Mouse (Mus musculus) cerebellum, postnatal 36 days (tissue): ENCODE measurements around the gene Ntrk3.

ENCODE experiments used
- DNase-seq, 2 experiments: peaks; one replicate each; pipeline ENCODE4 v3.0.0; 2021 to 2022; ENCODE audit warnings: mixed read lengths in 2 of 2

Ntrk3 gene

DNA sequence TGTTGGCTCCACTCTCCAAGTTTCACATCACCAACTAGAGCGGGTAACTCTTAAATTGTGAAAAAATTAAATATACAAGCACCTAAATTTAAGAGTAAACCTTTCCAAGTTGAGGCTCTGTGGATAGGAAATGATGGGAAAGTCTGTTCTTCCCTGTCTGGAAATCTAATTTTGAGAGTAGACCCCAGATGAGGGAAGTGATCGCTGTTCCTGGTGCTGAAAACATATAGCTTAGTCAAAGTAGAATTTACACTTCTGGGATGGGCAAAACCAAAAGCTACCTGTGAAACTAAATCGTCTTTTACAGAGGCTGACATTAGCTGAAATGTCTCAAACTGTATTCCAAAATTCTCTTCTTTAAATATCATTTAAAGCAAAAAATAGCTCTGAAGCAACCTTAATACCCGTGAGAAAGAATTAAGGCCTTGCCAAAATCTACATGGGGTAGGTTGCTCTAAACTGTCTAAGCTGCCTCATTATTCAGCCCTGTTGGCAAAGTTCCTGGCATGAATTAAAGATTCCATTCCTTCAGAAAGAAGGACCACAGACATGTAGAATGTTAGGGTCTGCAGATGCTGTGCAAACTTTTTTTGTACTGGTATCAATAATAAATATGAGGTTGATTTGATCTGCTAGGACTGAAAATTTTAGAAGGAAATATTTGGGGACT, 557.7 kb downstream of the Ntrk3 start:
- DNase-seq, result no peak

DNA sequence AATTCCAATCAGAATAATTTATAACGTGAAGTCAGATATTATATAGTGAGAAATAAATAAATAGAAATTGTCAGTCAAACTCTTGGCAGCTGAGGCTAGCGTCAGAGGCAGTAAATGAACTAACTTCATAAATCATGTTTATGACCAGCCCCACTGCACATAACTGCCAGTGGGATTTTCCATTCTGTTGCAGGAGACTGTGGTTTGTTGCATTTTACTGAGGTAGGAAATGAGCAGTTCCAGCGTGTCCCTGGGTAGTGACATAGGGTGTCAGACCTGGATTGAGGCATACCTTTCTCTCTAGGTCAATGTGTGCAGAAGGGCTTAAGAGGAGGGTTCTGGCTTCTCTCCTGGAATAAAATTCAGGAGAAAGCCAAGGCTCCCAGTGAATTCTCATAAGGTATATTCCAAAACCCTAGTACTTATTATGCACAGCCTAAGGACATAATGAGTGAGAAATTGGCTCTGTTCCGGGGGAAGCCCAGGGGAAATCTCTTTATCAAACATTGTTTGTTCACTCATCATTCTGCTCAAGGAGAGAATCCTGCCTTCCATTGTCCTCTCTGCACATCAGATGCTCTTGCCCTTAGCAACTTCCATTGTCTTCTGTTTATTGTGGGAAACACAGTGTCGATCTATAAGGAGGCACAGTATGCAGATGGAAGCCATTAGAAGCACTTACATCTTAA, 565.4 kb downstream of the Ntrk3 start:
- DNase-seq, result no peak

DNA sequence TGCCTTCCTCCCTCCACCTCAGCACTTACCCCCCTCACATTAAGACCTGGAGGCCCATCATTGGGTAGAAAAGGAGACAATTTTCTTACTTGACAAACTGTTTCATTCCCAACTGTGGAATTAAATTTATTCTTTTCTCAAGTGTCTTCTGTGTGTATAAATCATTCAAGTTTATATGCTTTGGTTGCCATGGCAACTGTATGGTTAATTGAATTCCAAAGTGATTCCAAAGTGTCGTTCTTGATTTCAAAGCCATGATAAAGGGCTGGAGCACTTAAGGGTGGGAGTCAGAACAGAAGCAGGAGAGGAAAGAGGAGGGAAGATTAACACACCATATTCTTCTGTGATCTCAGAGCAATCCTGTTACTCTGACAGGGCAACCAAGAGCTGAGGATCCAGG, 572.3 kb downstream of the Ntrk3 start:
- no peak for DNase-seq

DNA sequence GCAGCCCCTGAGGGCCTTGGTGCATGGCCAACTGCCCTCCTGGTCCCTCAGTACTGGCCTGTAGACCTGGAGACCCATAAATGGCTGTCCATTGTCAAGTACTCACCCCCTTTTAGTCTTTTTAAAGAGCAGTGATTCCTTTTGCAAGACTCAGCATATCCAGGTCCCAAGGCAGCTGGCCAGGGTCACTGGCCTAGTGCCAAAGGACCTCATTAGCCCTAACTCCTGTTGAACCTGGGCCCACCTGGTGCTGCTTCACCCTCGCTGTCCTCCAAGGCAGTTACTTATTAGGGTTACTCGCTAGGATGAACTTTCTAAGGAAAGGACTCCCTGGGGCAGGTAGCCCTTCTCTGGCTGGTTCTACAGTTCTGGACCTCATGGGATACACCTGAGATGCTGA, 579.9 kb downstream of the Ntrk3 start:
- DNase-seq, result no peak

DNA sequence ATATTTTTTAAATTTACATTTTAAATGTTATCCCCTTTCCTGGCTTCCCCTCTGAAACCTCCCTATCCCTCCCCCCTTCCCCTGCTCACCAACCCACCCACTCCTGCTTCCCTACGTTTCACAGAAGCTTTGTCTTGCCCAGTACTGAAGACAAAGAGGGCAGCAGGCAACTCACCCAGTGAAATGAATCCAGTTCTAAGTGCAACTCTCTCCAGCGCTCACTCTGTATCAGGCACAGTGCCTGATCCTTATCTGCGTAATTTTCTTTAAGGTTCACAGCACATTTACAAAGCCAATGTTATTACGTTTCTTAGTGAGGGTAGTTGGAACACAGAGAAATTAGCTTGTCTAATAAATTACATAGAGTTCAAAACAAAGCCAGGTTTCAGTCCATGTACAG, 592.6 kb downstream of the Ntrk3 start:
- DNase-seq, result no peak

DNA sequence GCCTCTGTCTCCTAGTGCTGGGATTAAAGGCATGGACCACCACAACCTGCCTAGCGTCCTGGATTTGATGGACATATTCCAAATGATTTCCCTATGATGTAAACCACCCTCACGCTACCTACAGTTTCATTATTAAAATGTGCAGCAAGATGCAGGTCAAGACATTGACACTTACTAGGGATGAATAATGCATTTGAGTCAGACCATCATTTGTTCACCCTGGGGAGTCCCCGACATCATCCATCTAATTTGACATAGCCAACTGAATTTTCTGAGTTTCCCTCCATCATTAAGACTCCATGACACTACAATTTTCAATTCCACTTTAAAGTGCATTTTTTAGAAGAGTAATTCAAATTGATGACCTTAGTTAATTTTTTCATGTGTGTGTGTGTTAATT, 593.0 kb downstream of the Ntrk3 start:
- no peak for DNase-seq

DNA sequence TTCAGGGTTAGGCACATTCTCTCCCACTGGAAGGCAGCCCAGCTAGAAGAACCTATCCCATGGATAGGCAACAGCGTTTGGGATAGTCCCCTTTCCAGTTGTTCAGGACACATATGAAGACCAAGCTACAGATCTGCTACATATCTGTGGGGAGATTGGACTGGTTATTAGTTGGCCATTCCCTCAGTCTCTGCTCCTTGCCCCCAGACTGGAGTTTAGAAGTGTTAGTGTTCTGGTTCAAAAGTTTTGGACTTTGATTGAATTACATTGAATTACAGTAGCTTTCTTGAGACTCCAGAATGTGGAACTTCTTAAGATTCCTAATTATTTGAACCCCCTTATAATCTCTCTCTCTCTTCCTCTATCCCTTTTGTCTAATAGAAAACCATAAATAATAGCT, 607.8 kb downstream of the Ntrk3 start:
- DNase-seq, result no peak
